Mouse (Mus musculus): Measurements from ENCODE around the gene Rpl26. TPM values are rescaled to one million over a fixed set of nuclear protein-coding genes. Genes with fewer than 3 reads are reported as not detected.

The Rpl26 gene
- polyA plus RNA-seq, 1 experiment from 2014 or later = 531 TPM

GRCm38 (mm10) chr11:68956107-68956506 lies 54.7 kb downstream of the Rpl26 start:
- Histone ChIP-seq H3K9me3 (ENCODE audit: low read length) (no peaks in the 10 kb centered on the region), H3K4me3 (ENCODE audit: low read depth, low read length) (0 out of 2 replicates have a peak overlapping the region, but pooled peaks have one; percentile 13), H3K9ac (replicated peaks) (0 out of 2 replicates have a peak overlapping the region, but pooled peaks have one; percentile 16), H3K36me3 (replicated peaks; ENCODE audit: insufficient read depth, low read length) (no peaks in the 10 kb centered on the region), H3K4me2 (ENCODE audit: low read depth, low read length) (peak overlapping the region; percentile 23; the same call in 1 of the 2 replicates), H3K27ac (ENCODE audit: low read depth) (peak overlapping the region; percentile 24; the same call in 1 of the 2 replicates), H3K4me1 (ENCODE audit: insufficient read depth) (peaks cover 8% of the 10 kb centered on the region), H3K27me3 (ENCODE audit: insufficient read depth, low read length) (peaks cover 35% of the 10 kb centered on the region)
- TF ChIP-seq EP300 (IDR thresholded peaks at IDR 0.05; ENCODE audit: low read depth) = no peak
- 40% methylated on average over 3 of the region's 3 CpGs for WGBS (ENCODE audit: insufficient replicate concordance)
- ATAC-seq = 0 out of 2 replicates have a peak, but pooled peaks have one; percentile 27
- DNase-seq = no peak

Other genes starting within 250 kb of the Rpl26 start
- gene Myh10, start 210.0 kb upstream of the Rpl26 start, polyA plus RNA-seq (2015; fragmentation: Nextera tagmentation; extraction: Ambion mirVana) = 6.8 and 8.0 TPM in 2 replicates
- gene Ndel1, start 29.7 kb upstream of the Rpl26 start, polyA plus RNA-seq (2015; fragmentation: Nextera tagmentation; extraction: Ambion mirVana) = 32.8 and 33.8 TPM in 2 replicates
- 0.02 and 0.07 TPM in 2 replicates for gene Rnf222, start 13.0 kb upstream of the Rpl26 start, polyA plus RNA-seq (2015; fragmentation: Nextera tagmentation; extraction: Ambion mirVana)
- gene Odf4, start 25.5 kb downstream of the Rpl26 start, polyA plus RNA-seq (2015; fragmentation: Nextera tagmentation; extraction: Ambion mirVana) = not detected in 2 replicates
- gene Arhgef15, start 55.9 kb downstream of the Rpl26 start, polyA plus RNA-seq (2015; fragmentation: Nextera tagmentation; extraction: Ambion mirVana) = 1.8 TPM in 2 replicates
- 0.60 and 0.94 TPM in 2 replicates for gene Slc25a35, start 66.5 kb downstream of the Rpl26 start, polyA plus RNA-seq (2015; fragmentation: Nextera tagmentation; extraction: Ambion mirVana)
- gene Rangrf, start 73.6 kb downstream of the Rpl26 start, polyA plus RNA-seq (2015; fragmentation: Nextera tagmentation; extraction: Ambion mirVana) = 9.4 and 11.2 TPM in 2 replicates
- gene Pfas, start 106.9 kb downstream of the Rpl26 start, polyA plus RNA-seq (2015; fragmentation: Nextera tagmentation; extraction: Ambion mirVana) = 8.9 and 10.6 TPM in 2 replicates
- 7.4 and 7.6 TPM in 2 replicates for gene Ctc1, start 114.3 kb downstream of the Rpl26 start, polyA plus RNA-seq (2015; fragmentation: Nextera tagmentation; extraction: Ambion mirVana)
- 41.3 and 45.9 TPM in 2 replicates for gene Aurkb, start 144.1 kb downstream of the Rpl26 start, polyA plus RNA-seq (2015; fragmentation: Nextera tagmentation; extraction: Ambion mirVana)
- 5.4 and 6.6 TPM in 2 replicates for gene Borcs6, start 158.1 kb downstream of the Rpl26 start, polyA plus RNA-seq (2015; fragmentation: Nextera tagmentation; extraction: Ambion mirVana)
- gene Tmem107, start 169.2 kb downstream of the Rpl26 start, polyA plus RNA-seq (2015; fragmentation: Nextera tagmentation; extraction: Ambion mirVana) = 12.5 and 13.0 TPM in 2 replicates
- 13.6 and 14.2 TPM in 2 replicates for gene Vamp2, start 186.9 kb downstream of the Rpl26 start, polyA plus RNA-seq (2015; fragmentation: Nextera tagmentation; extraction: Ambion mirVana)
- gene Per1, start 193.6 kb downstream of the Rpl26 start, polyA plus RNA-seq (2015; fragmentation: Nextera tagmentation; extraction: Ambion mirVana) = 3.0 and 8.2 TPM in 2 replicates
- 0.07 and 0.15 TPM in 2 replicates for gene Hes7, start 218.8 kb downstream of the Rpl26 start, polyA plus RNA-seq (2015; fragmentation: Nextera tagmentation; extraction: Ambion mirVana)
- 0.06 and 0.07 TPM in 2 replicates for gene 9130213A22Rik, start 221.0 kb downstream of the Rpl26 start, polyA plus RNA-seq (2015; fragmentation: Nextera tagmentation; extraction: Ambion mirVana)
- gene Aloxe3, start 224.3 kb downstream of the Rpl26 start, polyA plus RNA-seq (2015; fragmentation: Nextera tagmentation; extraction: Ambion mirVana) = 0.14 and 0.18 TPM in 2 replicates

Measured in liver, postnatal 0 days (tissue).